Mouse (Mus musculus) splenic B cell, adult 2 months (primary cell): ENCODE data around the gene 1700017D01Rik.
"Not testable (repeated sequence)": the region's sequence is repeated elsewhere in the genome, so short reads cannot be mapped to it uniquely, and the experiment has no call there.

Experiments
- DNase-seq: peaks from one replicate; pipeline ENCODE4 v3.0.0-alpha.2; 2011; ENCODE audit warnings: low read depth, low spot score
- H3K27me3 ChIP-seq: 2 replicates; pipeline ENCODE4 v1.6.1; 2012; ENCODE audit warnings: mild to moderate bottlenecking, low read length, moderate library complexity, mixed read lengths; ENCODE audit not compliant: control insufficient read depth, poor library complexity, insufficient read depth, severe bottlenecking
- H3K36me3 ChIP-seq: 2 replicates; pipeline ENCODE4 v1.6.1; 2012; ENCODE audit warnings: mild to moderate bottlenecking, low read length, moderate library complexity, mixed read lengths; ENCODE audit not compliant: control insufficient read depth, poor library complexity, insufficient read depth, severe bottlenecking

The 1700017D01Rik gene

GRCm38 (mm10) chr19:11130776-11131175 is at the start of gene 1700017D01Rik:
Gene 1700017D01Rik (minus strand): TSS chr19:11130876.
- H3K36me3 ChIP-seq, H3K27me3 ChIP-seq, DNase-seq: not testable (repeated sequence)

- H3K36me3 ChIP-seq: no peaks in the 10 kb centered on the region
- DNase-seq: no peak
- H3K27me3 ChIP-seq: no peaks in the 10 kb centered on the region; the same call in 1 of the 2 replicates
These were observed 46.8 kb upstream of the 1700017D01Rik start for GRCm38 (mm10) chr19:11177464-11177863.

GRCm38 (mm10) chr19:11165172-11165571 is 34.5 kb upstream of the 1700017D01Rik start, which contains the start of gene 1700025F22Rik:
Gene 1700025F22Rik (minus strand): TSS chr19:11165320.
- Histone ChIP-seq H3K27me3 (no peaks in the 10 kb centered on the region; the same call in 1 of the 2 replicates), H3K36me3 (no peaks in the 10 kb centered on the region)
- peak; percentile 71 for DNase-seq

- not testable (repeated sequence) for H3K36me3 ChIP-seq, H3K27me3 ChIP-seq, DNase-seq
These were observed 27.2 kb upstream of the 1700017D01Rik start for GRCm38 (mm10) chr19:11157890-11158289.

- Histone ChIP-seq H3K36me3 (no peaks in the 10 kb centered on the region), H3K27me3 (no peaks in the 10 kb centered on the region)
- DNase-seq: no peak
These were observed 4.7 kb upstream of the 1700017D01Rik start for GRCm38 (mm10) chr19:11135336-11135735.

GRCm38 (mm10) chr19:11134852-11135251 is 4.2 kb upstream of the 1700017D01Rik start:
- DNase-seq: no peak
- H3K36me3 ChIP-seq: no peaks in the 10 kb centered on the region
- H3K27me3 ChIP-seq: no peaks in the 10 kb centered on the region

- H3K36me3 ChIP-seq: no peaks in the 10 kb centered on the region
- no peak for DNase-seq
- no peaks in the 10 kb centered on the region for H3K27me3 ChIP-seq
These were observed 974 bp downstream of the 1700017D01Rik start for GRCm38 (mm10) chr19:11129702-11130101.

- DNase-seq: peak; percentile 28
- not testable (repeated sequence) for H3K27me3 ChIP-seq, H3K36me3 ChIP-seq
These were observed 9.7 kb downstream of the 1700017D01Rik start for GRCm38 (mm10) chr19:11121016-11121420.

- Histone ChIP-seq H3K27me3 (no peaks in the 10 kb centered on the region), H3K36me3 (no peaks in the 10 kb centered on the region)
- DNase-seq: peak; percentile 77
These were observed 11.3 kb downstream of the 1700017D01Rik start for GRCm38 (mm10) chr19:11119338-11119737.

- DNase-seq: peak; percentile 25
- H3K27me3 ChIP-seq: no peaks in the 10 kb centered on the region
These were observed 22.9 kb downstream of the 1700017D01Rik start for GRCm38 (mm10) chr19:11107746-11108145.

GRCm38 (mm10) chr19:11101880-11102279 is 28.8 kb downstream of the 1700017D01Rik start:
- Histone ChIP-seq H3K36me3 (no peaks in the 10 kb centered on the region), H3K27me3 (peaks cover 1% of the 10 kb centered on the region; the same call in 1 of the 2 replicates)
- DNase-seq: no peak

More at GRCm38 (mm10) chr19:11107746-11108145, 22.9 kb downstream of the 1700017D01Rik start:
- no peaks in the 10 kb centered on the region for H3K36me3 ChIP-seq

GRCm38 (mm10) chr19:11098401-11098800 is 32.3 kb downstream of the 1700017D01Rik start:
- no peaks in the 10 kb centered on the region for H3K36me3 ChIP-seq
- H3K27me3 ChIP-seq: peaks cover 1% of the 10 kb centered on the region; the same call in 1 of the 2 replicates
- DNase-seq: no peak

GRCm38 (mm10) chr19:11092131-11092530 is 38.5 kb downstream of the 1700017D01Rik start:
- not testable (repeated sequence) for H3K27me3 ChIP-seq, H3K36me3 ChIP-seq
- peak; percentile 34 for DNase-seq

GRCm38 (mm10) chr19:11080934-11081333 is 49.7 kb downstream of the 1700017D01Rik start, which contains the start of gene Ms4a8a:
Gene Ms4a8a (minus strand): TSS chr19:11081102.
- Histone ChIP-seq H3K36me3 (no peaks in the 10 kb centered on the region), H3K27me3 (no peaks in the 10 kb centered on the region)
- no peak for DNase-seq

GRCm38 (mm10) chr19:11070364-11070763 is 60.3 kb downstream of the 1700017D01Rik start:
- Histone ChIP-seq H3K36me3 (no peaks in the 10 kb centered on the region), H3K27me3 (no peaks in the 10 kb centered on the region)
- no peak for DNase-seq
